Mouse (Mus musculus) forebrain, embryonic 13.5 days (tissue): ENCODE results near the gene Clcnkb. TPM values are rescaled to one million over a fixed set of nuclear protein-coding genes. Genes with fewer than 3 reads are reported as not detected.

Experiments
- ATAC-seq: fragments of 200-750 bp; cut with Nextera tagmentation; 2 replicates; pipeline ENCODE4 v1.8.0; 2017
- H3K27ac ChIP-seq: fragments of 300-500 bp; sonication (generic); 2 replicates; pipeline ENCODE4 v1.5.1; 2015; ENCODE audit warnings: inconsistent platforms, mild to moderate bottlenecking, moderate library complexity
- H3K27me3 ChIP-seq: fragments of 300-500 bp; sonication (generic); 2 replicates; pipeline ENCODE4 v1.6.1; 2015; ENCODE audit warnings: mild to moderate bottlenecking, inconsistent platforms
- H3K36me3 ChIP-seq: fragments of 300-500 bp; sonication (generic); 2 replicates; pipeline ENCODE4 v1.6.1; 2015; ENCODE audit warnings: mild to moderate bottlenecking, inconsistent platforms; ENCODE audit not compliant: poor library complexity, severe bottlenecking
- H3K4me1 ChIP-seq: fragments of 300-500 bp; sonication (generic); 2 replicates; pipeline ENCODE4 v1.6.1; 2015; ENCODE audit warnings: inconsistent platforms
- H3K4me2 ChIP-seq: fragments of 300-500 bp; sonication (generic); 2 replicates; pipeline ENCODE4 v1.6.1; 2015; ENCODE audit warnings: inconsistent platforms, mild to moderate bottlenecking, moderate library complexity
- H3K4me3 ChIP-seq: fragments of 300-500 bp; sonication (generic); 2 replicates; pipeline ENCODE4 v1.5.1; 2015; ENCODE audit warnings: mild to moderate bottlenecking, inconsistent platforms
- H3K9ac ChIP-seq: fragments of 300-500 bp; sonication (generic); 2 replicates; pipeline ENCODE4 v1.6.1; 2015; ENCODE audit warnings: mild to moderate bottlenecking, inconsistent platforms
- H3K9me3 ChIP-seq: fragments of 300-500 bp; sonication (generic); replicated peaks from 2 replicates; pipeline ENCODE4 v1.6.1; 2016; ENCODE audit warnings: inconsistent platforms
- WGBS: fragments of 180-500 bp; shearing (Covaris S2); methylation state at CpG from one replicate; pipeline ENCODE4 v1.1.7; 2015; 5-methylcytosine and 5-hydroxymethylcytosine counted together
- polyA plus RNA-seq: library from polyadenylated mRNA; unstranded; fragments of >200 nt; fragmentation: Nextera tagmentation; extraction: Ambion mirVana; gene quantifications from 2 replicates; pipeline ENCODE4 v1.2.1, GENCODE M21; 2015

Clcnkb gene
- polyA plus RNA-seq, 1 experiment from 2014 or later: not detected

GRCm38 (mm10) chr4:141420192-141420829 lies 4.5 kb upstream of the Clcnkb start, which contains the start of gene Hspb7:
Gene Hspb7, plus strand, starts transcription at chr4:141420779.
- 69% methylated on average over 9 of the region's 9 CpGs for WGBS
- no peak for ATAC-seq
- no peaks in the 10 kb centered on the region for H3K9me3 ChIP-seq
- H3K27me3 ChIP-seq: peaks cover 16% of the 10 kb centered on the region; the same call in 1 of the 2 replicates
- no peak within 1 kb of the TSS for H3K4me3 ChIP-seq
- no peak within 1 kb of the TSS for H3K9ac ChIP-seq
- peaks cover 2% of the 10 kb centered on the region for H3K4me1 ChIP-seq
- no peaks in the 10 kb centered on the region for H3K36me3 ChIP-seq
- H3K4me2 ChIP-seq: no peak within 1 kb of the TSS
- no peak within 1 kb of the TSS for H3K27ac ChIP-seq

- H3K27ac ChIP-seq: no peak overlapping the region
- ATAC-seq: no peak
- H3K9me3 ChIP-seq: no peaks in the 10 kb centered on the region
- WGBS: 71% methylated on average over 27 of the region's 27 CpGs
- no peak overlapping the region for H3K9ac ChIP-seq
- no peaks in the 10 kb centered on the region for H3K4me1 ChIP-seq
- H3K4me3 ChIP-seq: no peak overlapping the region
- H3K4me2 ChIP-seq: no peak overlapping the region
- peaks cover 10% of the 10 kb centered on the region; the same call in 1 of the 2 replicates for H3K27me3 ChIP-seq
- H3K36me3 ChIP-seq: no peaks in the 10 kb centered on the region
Observed at GRCm38 (mm10) chr4:141419398-141420191, 3.8 kb upstream of the Clcnkb start.

GRCm38 (mm10) chr4:141411430-141411992 lies 4.3 kb downstream of the Clcnkb start:
- WGBS: 18% methylated on average over 22 of the region's 22 CpGs
- ATAC-seq: no peak
- no peak overlapping the region for H3K27ac ChIP-seq
- no peaks in the 10 kb centered on the region for H3K4me1 ChIP-seq
- H3K4me2 ChIP-seq: no peak overlapping the region
- H3K9me3 ChIP-seq: no peaks in the 10 kb centered on the region
- no peak overlapping the region for H3K4me3 ChIP-seq
- H3K36me3 ChIP-seq: no peaks in the 10 kb centered on the region
- H3K9ac ChIP-seq: no peak overlapping the region
- H3K27me3 ChIP-seq: 0 out of 2 replicates have a peak, but pooled peaks cover 5% of the 10 kb centered on the region

- Histone ChIP-seq H3K4me2 (no peak overlapping the region), H3K36me3 (no peaks in the 10 kb centered on the region), H3K9ac (no peak overlapping the region), H3K27me3 (peaks cover 17% of the 10 kb centered on the region), H3K9me3 (no peaks in the 10 kb centered on the region), H3K27ac (no peak overlapping the region), H3K4me1 (0 out of 2 replicates have a peak, but pooled peaks cover 4% of the 10 kb centered on the region), H3K4me3 (no peak overlapping the region)
- 94% methylated on average over 3 of the region's 3 CpGs for WGBS
- ATAC-seq: no peak
Observed at GRCm38 (mm10) chr4:141408577-141408976, 7.2 kb downstream of the Clcnkb start.

- H3K36me3 ChIP-seq: no peaks in the 10 kb centered on the region
- H3K4me1 ChIP-seq: 0 out of 2 replicates have a peak, but pooled peaks cover 4% of the 10 kb centered on the region
- H3K9me3 ChIP-seq: no peaks in the 10 kb centered on the region
- peaks cover 18% of the 10 kb centered on the region for H3K27me3 ChIP-seq
- no peak overlapping the region for H3K9ac ChIP-seq
- no peak overlapping the region for H3K4me3 ChIP-seq
- 38% methylated on average over 14 of the region's 14 CpGs for WGBS
- ATAC-seq: no peak
- no peak overlapping the region for H3K27ac ChIP-seq
- H3K4me2 ChIP-seq: no peak overlapping the region
Observed at GRCm38 (mm10) chr4:141406516-141407299, 9.1 kb downstream of the Clcnkb start.

- H3K9ac ChIP-seq: no peak overlapping the region
- ATAC-seq: no peak
- no peak overlapping the region for H3K4me3 ChIP-seq
- H3K36me3 ChIP-seq: no peaks in the 10 kb centered on the region
- 82% methylated on average over 3 of the region's 3 CpGs for whole genome bisulfite sequencing
- 0 out of 2 replicates have a peak, but pooled peaks cover 4% of the 10 kb centered on the region for H3K4me1 ChIP-seq
- H3K27me3 ChIP-seq: peaks cover 13% of the 10 kb centered on the region
- no peak overlapping the region for H3K27ac ChIP-seq
- H3K4me2 ChIP-seq: no peak overlapping the region
- H3K9me3 ChIP-seq: no peaks in the 10 kb centered on the region
Observed at GRCm38 (mm10) chr4:141405314-141405622, 10.5 kb downstream of the Clcnkb start.

GRCm38 (mm10) chr4:141404518-141405313 lies 11.1 kb downstream of the Clcnkb start:
- Histone ChIP-seq H3K4me1 (0 out of 2 replicates have a peak, but pooled peaks cover 4% of the 10 kb centered on the region), H3K9me3 (no peaks in the 10 kb centered on the region), H3K36me3 (no peaks in the 10 kb centered on the region), H3K27me3 (peaks cover 13% of the 10 kb centered on the region), H3K4me2 (peak overlapping the region; percentile 38; the same call in 1 of the 2 replicates), H3K4me3 (no peak overlapping the region), H3K9ac (peak overlapping the region; percentile 37; the same call in 1 of the 2 replicates), H3K27ac (no peak overlapping the region)
- ATAC-seq: peak; percentile 87
- WGBS: 16% methylated on average over 15 of the region's 15 CpGs

GRCm38 (mm10) chr4:141400171-141400570 lies 15.6 kb downstream of the Clcnkb start:
- H3K36me3 ChIP-seq: no peaks in the 10 kb centered on the region
- H3K4me1 ChIP-seq: 0 out of 2 replicates have a peak, but pooled peaks cover 4% of the 10 kb centered on the region
- H3K4me2 ChIP-seq: no peak overlapping the region
- peaks cover 21% of the 10 kb centered on the region for H3K27me3 ChIP-seq
- no peak for ATAC-seq
- H3K27ac ChIP-seq: no peak overlapping the region
- H3K4me3 ChIP-seq: no peak overlapping the region
- no peaks in the 10 kb centered on the region for H3K9me3 ChIP-seq
- WGBS: 87% methylated on average over 15 of the region's 15 CpGs
- H3K9ac ChIP-seq: no peak overlapping the region

GRCm38 (mm10) chr4:141398545-141398944 lies 17.3 kb downstream of the Clcnkb start, which contains the start of gene Clcnka:
Gene Clcnka, minus strand, starts transcription at chr4:141398724.
- Histone ChIP-seq H3K4me2 (no peak within 1 kb of the TSS), H3K9ac (no peak within 1 kb of the TSS), H3K36me3 (no peaks in the 10 kb centered on the region), H3K4me3 (no peak within 1 kb of the TSS), H3K9me3 (no peaks in the 10 kb centered on the region), H3K4me1 (no peaks in the 10 kb centered on the region), H3K27me3 (peaks cover 14% of the 10 kb centered on the region), H3K27ac (no peak within 1 kb of the TSS)
- no peak for ATAC-seq
- WGBS: 68% methylated on average over 12 of the region's 12 CpGs

- ATAC-seq: no peak
- Histone ChIP-seq H3K4me1 (no peaks in the 10 kb centered on the region), H3K9ac (no peak overlapping the region), H3K36me3 (no peaks in the 10 kb centered on the region), H3K4me3 (no peak overlapping the region), H3K27ac (no peak overlapping the region), H3K9me3 (no peaks in the 10 kb centered on the region), H3K27me3 (peaks cover 13% of the 10 kb centered on the region), H3K4me2 (no peak overlapping the region)
- 77% methylated on average over 12 of the region's 12 CpGs for WGBS
Observed at GRCm38 (mm10) chr4:141397861-141398260, 18.0 kb downstream of the Clcnkb start.

GRCm38 (mm10) chr4:141394751-141395150 lies 21.1 kb downstream of the Clcnkb start:
- Histone ChIP-seq H3K4me2 (peak overlapping the region; percentile 33), H3K4me3 (no peak overlapping the region), H3K9me3 (no peaks in the 10 kb centered on the region), H3K27me3 (peaks cover 13% of the 10 kb centered on the region), H3K9ac (no peak overlapping the region), H3K36me3 (no peaks in the 10 kb centered on the region), H3K4me1 (no peaks in the 10 kb centered on the region), H3K27ac (no peak overlapping the region)
- no peak for ATAC-seq
- WGBS: 21% methylated on average over 16 of the region's 16 CpGs
